In the genomic region with DNA sequence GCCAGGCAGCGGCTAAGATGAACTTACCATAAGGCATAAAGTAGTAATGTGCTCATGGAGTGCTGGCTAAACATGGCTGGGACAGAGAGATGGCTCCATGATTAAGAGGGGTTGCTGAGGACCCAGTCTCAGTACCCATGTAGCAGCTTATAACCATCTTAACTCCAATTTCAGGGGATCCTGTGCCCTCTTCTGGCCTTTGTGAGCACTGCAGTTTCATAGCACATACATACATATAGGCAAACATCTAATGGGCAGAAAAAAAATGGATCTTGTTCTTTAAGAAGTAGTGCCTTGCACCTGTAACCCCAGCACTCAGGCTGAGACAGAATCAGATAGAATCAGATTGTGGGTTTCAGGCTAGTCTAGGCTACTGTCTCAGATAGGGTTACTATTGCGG, we compare ENCODE assay signal across 15 mouse cellular contexts.
"Had no signal": no experiment of that assay in that cellular context is flagged by ENCODE, and none has a peak within 500 bp of the region (broad histone marks: within the 10 kb centered on the region; RNA-seq: fewer than 3 reads in every experiment).

No protein-coding gene starts in this region.

- H3K9ac ChIP-seq: liver, embryonic 15.5 days; midbrain, embryonic 12.5 days; neural tube, embryonic 12.5 days had no signal

- H3K4me2 ChIP-seq: liver, embryonic 11.5 days; liver, embryonic 15.5 days; midbrain, embryonic 12.5 days; neural tube, embryonic 12.5 days had no signal

- H3K36me3 ChIP-seq: limb, embryonic 10.5 days; liver, embryonic 15.5 days; midbrain, embryonic 12.5 days; neural tube, embryonic 12.5 days had no signal

- H3K9me3 ChIP-seq: limb, embryonic 10.5 days; liver, embryonic 15.5 days had no signal

- ATAC-seq: intestine, embryonic 16.5 days had no signal

- DNase-seq: kidney, adult 8-10 months; kidney, postnatal 25 days; lung, adult 2 months; lung, postnatal 14 days; retina, postnatal 1 day; right cerebral cortex, postnatal 14 days; thymus, postnatal 36 days had no signal

- H3K27ac ChIP-seq: limb, embryonic 10.5 days; liver, embryonic 15.5 days; macrophage; midbrain, embryonic 12.5 days; neural tube, embryonic 12.5 days had no signal

- H3K27me3 ChIP-seq: liver, embryonic 15.5 days; megakaryocyte, embryonic 14.5 days; neural tube, embryonic 12.5 days had no signal

- H3K4me1 ChIP-seq: liver, embryonic 15.5 days; megakaryocyte, embryonic 14.5 days had no signal

- H3K4me3 ChIP-seq: limb, embryonic 10.5 days; liver, embryonic 15.5 days; midbrain, embryonic 12.5 days; neural tube, embryonic 12.5 days had no signal
